Mouse (Mus musculus): Measurements from ENCODE around the gene Plcb4. TPM values are rescaled to one million over a fixed set of nuclear protein-coding genes. Genes with fewer than 3 reads are reported as not detected.
A peak's percentile ranks its signal among the peaks of the same experiment; 100 is the strongest.

Gene Plcb4
- polyA plus RNA-seq, 1 experiment from 2014 or later, result 14.4 TPM

- DNase-seq (ENCODE audit: low spot score) (no peak), ATAC-seq (ENCODE audit: low FRiP score, low TSS enrichment) (no peak)
- Histone ChIP-seq H3K4me1 (replicated peaks; ENCODE audit: control insufficient read depth, insufficient read depth) (no peaks in the 10 kb centered on the region), H3K9ac (ENCODE audit: low read length) (no peak overlapping the region), H3K4me3 (ENCODE audit: low read depth, low read length) (no peak overlapping the region), H3K9me3 (ENCODE audit: control insufficient read depth, low read length) (no peaks in the 10 kb centered on the region), H3K4me2 (replicated peaks; ENCODE audit: low read depth) (no peak overlapping the region), H3K27ac (replicated peaks) (no peak overlapping the region), H3K36me3 (ENCODE audit: control insufficient read depth, insufficient read depth, low read length) (no peaks in the 10 kb centered on the region), H3K27me3 (ENCODE audit: control insufficient read depth, insufficient read depth, low read length) (no peaks in the 10 kb centered on the region)
- WGBS, result 60% methylated on average over 10 of the region's 10 CpGs
- TF ChIP-seq EP300 (optimal IDR thresholded peaks at IDR 0.05) (no peak), CTCF (IDR thresholded peaks at IDR 0.05; ENCODE audit: low read depth) (no peak)
Observed at GRCm38 (mm10) chr2:135773194-135773972, 114.6 kb downstream of the Plcb4 start.

- ATAC-seq (ENCODE audit: low FRiP score, low TSS enrichment), result no peak
- H3K4me1 ChIP-seq (replicated peaks; ENCODE audit: control insufficient read depth, insufficient read depth), result no peaks in the 10 kb centered on the region
- H3K27me3 ChIP-seq (ENCODE audit: control insufficient read depth, insufficient read depth, low read length), result no peaks in the 10 kb centered on the region
- TF ChIP-seq EP300 (optimal IDR thresholded peaks at IDR 0.05) (no peak), CTCF (IDR thresholded peaks at IDR 0.05; ENCODE audit: low read depth) (no peak)
- no peak overlapping the region for H3K9ac ChIP-seq (ENCODE audit: low read length)
- DNase-seq (ENCODE audit: low spot score), result no peak
- 64% methylated on average over 4 of the region's 4 CpGs for WGBS
- H3K4me3 ChIP-seq (ENCODE audit: low read depth, low read length), result no peak overlapping the region
- no peak overlapping the region for H3K4me2 ChIP-seq (replicated peaks; ENCODE audit: low read depth)
- no peaks in the 10 kb centered on the region for H3K9me3 ChIP-seq (ENCODE audit: control insufficient read depth, low read length)
- no peak overlapping the region for H3K27ac ChIP-seq (replicated peaks)
- H3K36me3 ChIP-seq (ENCODE audit: control insufficient read depth, insufficient read depth, low read length), result no peaks in the 10 kb centered on the region
Observed at GRCm38 (mm10) chr2:135775026-135775425, 116.2 kb downstream of the Plcb4 start.

GRCm38 (mm10) chr2:135776131-135776775, 117.4 kb downstream of the Plcb4 start:
- 90% methylated on average over 4 of the region's 4 CpGs for WGBS
- H3K9me3 ChIP-seq (ENCODE audit: control insufficient read depth, low read length), result no peaks in the 10 kb centered on the region
- no peak for TF ChIP-seq CTCF (IDR thresholded peaks at IDR 0.05; ENCODE audit: low read depth)
- no peak for TF ChIP-seq EP300 (optimal IDR thresholded peaks at IDR 0.05)
- no peak overlapping the region for H3K27ac ChIP-seq (replicated peaks)
- no peak overlapping the region for H3K9ac ChIP-seq (ENCODE audit: low read length)
- H3K4me3 ChIP-seq (ENCODE audit: low read depth, low read length), result no peak overlapping the region
- no peaks in the 10 kb centered on the region for H3K27me3 ChIP-seq (ENCODE audit: control insufficient read depth, insufficient read depth, low read length)
- no peak for DNase-seq (ENCODE audit: low spot score)
- no peak for ATAC-seq (ENCODE audit: low FRiP score, low TSS enrichment)
- no peaks in the 10 kb centered on the region for H3K4me1 ChIP-seq (replicated peaks; ENCODE audit: control insufficient read depth, insufficient read depth)
- H3K4me2 ChIP-seq (replicated peaks; ENCODE audit: low read depth), result no peak overlapping the region
- H3K36me3 ChIP-seq (ENCODE audit: control insufficient read depth, insufficient read depth, low read length), result no peaks in the 10 kb centered on the region

- WGBS, result 66% methylated on average over 6 of the region's 6 CpGs
- ATAC-seq (ENCODE audit: low FRiP score, low TSS enrichment) (peak; percentile 49; the same call in 1 of the 2 replicates), DNase-seq (ENCODE audit: low spot score) (no peak)
- H3K27ac ChIP-seq (replicated peaks), result no peak overlapping the region
- H3K4me1 ChIP-seq (replicated peaks; ENCODE audit: control insufficient read depth, insufficient read depth), result no peaks in the 10 kb centered on the region
- H3K9me3 ChIP-seq (ENCODE audit: control insufficient read depth, low read length), result no peaks in the 10 kb centered on the region
- H3K4me3 ChIP-seq (ENCODE audit: low read depth, low read length), result no peak overlapping the region
- H3K4me2 ChIP-seq (replicated peaks; ENCODE audit: low read depth), result no peak overlapping the region
- TF ChIP-seq EP300 (optimal IDR thresholded peaks at IDR 0.05) (no peak), CTCF (IDR thresholded peaks at IDR 0.05; ENCODE audit: low read depth) (no peak)
- H3K9ac ChIP-seq (ENCODE audit: low read length), result no peak overlapping the region
- no peaks in the 10 kb centered on the region for H3K36me3 ChIP-seq (ENCODE audit: control insufficient read depth, insufficient read depth, low read length)
- no peaks in the 10 kb centered on the region for H3K27me3 ChIP-seq (ENCODE audit: control insufficient read depth, insufficient read depth, low read length)
Observed at GRCm38 (mm10) chr2:135781391-135781790, 122.6 kb downstream of the Plcb4 start.

GRCm38 (mm10) chr2:135787415-135787814, 128.6 kb downstream of the Plcb4 start:
- no peaks in the 10 kb centered on the region for H3K4me1 ChIP-seq (replicated peaks; ENCODE audit: control insufficient read depth, insufficient read depth)
- no peak overlapping the region for H3K9ac ChIP-seq (ENCODE audit: low read length)
- no peaks in the 10 kb centered on the region for H3K36me3 ChIP-seq (ENCODE audit: control insufficient read depth, insufficient read depth, low read length)
- H3K4me2 ChIP-seq (replicated peaks; ENCODE audit: low read depth), result no peak overlapping the region
- ATAC-seq (ENCODE audit: low FRiP score, low TSS enrichment), result peak; percentile 60; the same call in 1 of the 2 replicates
- no peaks in the 10 kb centered on the region for H3K27me3 ChIP-seq (ENCODE audit: control insufficient read depth, insufficient read depth, low read length)
- WGBS, result 81% methylated on average over 6 of the region's 6 CpGs
- no peak overlapping the region for H3K27ac ChIP-seq (replicated peaks)
- no peaks in the 10 kb centered on the region for H3K9me3 ChIP-seq (ENCODE audit: control insufficient read depth, low read length)
- TF ChIP-seq EP300 (optimal IDR thresholded peaks at IDR 0.05), result no peak
- TF ChIP-seq CTCF (IDR thresholded peaks at IDR 0.05; ENCODE audit: low read depth), result no peak
- no peak overlapping the region for H3K4me3 ChIP-seq (ENCODE audit: low read depth, low read length)
- DNase-seq (ENCODE audit: low spot score), result no peak

GRCm38 (mm10) chr2:135792907-135793306, 134.1 kb downstream of the Plcb4 start:
- Histone ChIP-seq H3K9ac (ENCODE audit: low read length) (no peak overlapping the region), H3K4me1 (replicated peaks; ENCODE audit: control insufficient read depth, insufficient read depth) (no peaks in the 10 kb centered on the region), H3K27me3 (ENCODE audit: control insufficient read depth, insufficient read depth, low read length) (no peaks in the 10 kb centered on the region), H3K4me2 (replicated peaks; ENCODE audit: low read depth) (no peak overlapping the region), H3K27ac (replicated peaks) (no peak overlapping the region), H3K9me3 (ENCODE audit: control insufficient read depth, low read length) (no peaks in the 10 kb centered on the region), H3K4me3 (ENCODE audit: low read depth, low read length) (no peak overlapping the region), H3K36me3 (ENCODE audit: control insufficient read depth, insufficient read depth, low read length) (no peaks in the 10 kb centered on the region)
- 90% methylated on average over 4 of the region's 4 CpGs for WGBS
- DNase-seq (ENCODE audit: low spot score) (no peak), ATAC-seq (ENCODE audit: low FRiP score, low TSS enrichment) (no peak)
- TF ChIP-seq CTCF (IDR thresholded peaks at IDR 0.05; ENCODE audit: low read depth) (no peak), EP300 (optimal IDR thresholded peaks at IDR 0.05) (no peak)
